Mouse (Mus musculus): ENCODE results near the gene Retreg3. TPM values are rescaled to one million over a fixed set of nuclear protein-coding genes. Genes with fewer than 3 reads are reported as not detected.

Gene Retreg3
- total RNA-seq, 4 experiments from 2014 or later = 28.8 to 30.4 (median 30.1) TPM

GRCm38 (mm10) chr11:101057860-101058259 lies 61.8 kb downstream of the Retreg3 start:
- peak; percentile 78 to 83 for DNase-seq (ENCODE audit: low spot score in 2 of 2)

- peak in 1 of 2 experiments; percentile 60 for DNase-seq (ENCODE audit: low spot score in 2 of 2)
Measured at GRCm38 (mm10) chr11:101056885-101057284, 62.8 kb downstream of the Retreg3 start.

GRCm38 (mm10) chr11:101055418-101055817 lies 64.3 kb downstream of the Retreg3 start:
- DNase-seq (ENCODE audit: low spot score in 2 of 2) = no peak

GRCm38 (mm10) chr11:101053974-101054373 lies 65.7 kb downstream of the Retreg3 start:
- no peak for DNase-seq (ENCODE audit: low spot score in 2 of 2)

GRCm38 (mm10) chr11:101052751-101053473 lies 66.8 kb downstream of the Retreg3 start:
- DNase-seq (ENCODE audit: low spot score in 2 of 2) = peak; percentile 71 to 74

GRCm38 (mm10) chr11:101051617-101052016 lies 68.1 kb downstream of the Retreg3 start:
- DNase-seq (ENCODE audit: low spot score in 2 of 2) = no peak

GRCm38 (mm10) chr11:101051051-101051493 lies 68.6 kb downstream of the Retreg3 start:
- no peak for DNase-seq (ENCODE audit: low spot score in 2 of 2)

GRCm38 (mm10) chr11:101050359-101050758 lies 69.3 kb downstream of the Retreg3 start:
- no peak for DNase-seq (ENCODE audit: low spot score in 2 of 2)

GRCm38 (mm10) chr11:101047502-101047901 lies 72.2 kb downstream of the Retreg3 start:
- no peak for DNase-seq (ENCODE audit: low spot score in 2 of 2)

- no peak for DNase-seq (ENCODE audit: low spot score in 2 of 2)
Measured at GRCm38 (mm10) chr11:101046440-101046839, 73.3 kb downstream of the Retreg3 start.

Small RNA genes within 50 kb of the gene (microRNA-seq; reads per million reads assigned to microRNA genes)
- not detected for gene Gm27626

Other genes starting within 250 kb of the Retreg3 start
- gene Stat3, start 180.4 kb downstream of the Retreg3 start, total RNA-seq (2022) = 10 to 100 TPM; 32.9 to 41.1 (median 37.5) TPM
- 100 to 1,000 TPM; 125 to 153 (median 134) TPM for gene Cavin1, start 149.0 kb downstream of the Retreg3 start, total RNA-seq (2022)
- 10 to 100 TPM; 62.0 to 79.8 (median 66.8) TPM for gene Atp6v0a1, start 110.4 kb downstream of the Retreg3 start, total RNA-seq (2022)
- 1 to 10 TPM; 2.9 to 4.8 (median 4.0) TPM for gene Naglu, start 49.9 kb downstream of the Retreg3 start, total RNA-seq (2022)
- under 1 TPM in 1 of 4 experiments, not detected in 3; 0.21 TPM for gene Hsd17b1, start 41.5 kb downstream of the Retreg3 start, total RNA-seq (2022)
- 10 to 100 TPM in 1 of 4 experiments, 1 to 10 TPM in 3; 7.2 to 11.0 (median 8.5) TPM for gene Coasy, start 37.3 kb downstream of the Retreg3 start, total RNA-seq (2022)
- 10 to 100 TPM in 2 of 4 experiments, 1 to 10 TPM in 2; 8.0 to 12.3 (median 9.4) TPM for gene Mlx, start 32.6 kb downstream of the Retreg3 start, total RNA-seq (2022)
- gene Psmc3ip, start 24.5 kb downstream of the Retreg3 start, total RNA-seq (2022) = 1 to 10 TPM; 1.3 to 1.5 (median 1.4) TPM
- 10 to 100 TPM; 23.2 to 27.9 (median 25.9) TPM for gene Tubg1, start within 50 bp of the Retreg3 start, total RNA-seq (2022)
- gene Tubg2, start 36.0 kb upstream of the Retreg3 start, total RNA-seq (2022) = 1 to 10 TPM; 2.9 to 3.6 (median 3.2) TPM
- gene Cntnap1, start 50.6 kb upstream of the Retreg3 start, total RNA-seq (2022) = 1 to 10 TPM in 1 of 4 experiments, under 1 TPM in 3; 0.67 to 1.3 (median 0.81) TPM
- 10 to 100 TPM; 25.6 to 38.5 (median 33.9) TPM for gene Plekhh3, start 51.5 kb upstream of the Retreg3 start, total RNA-seq (2022)
- not detected for gene Ccr10, start 55.5 kb upstream of the Retreg3 start, total RNA-seq (2022)
- 10 to 100 TPM; 24.3 to 31.0 (median 26.2) TPM for gene Ezh1, start 106.6 kb upstream of the Retreg3 start, total RNA-seq (2022)
- 10 to 100 TPM; 19.3 to 28.6 (median 25.4) TPM for gene Ramp2, start 126.1 kb upstream of the Retreg3 start, total RNA-seq (2022)
- 10 to 100 TPM; 44.9 to 48.1 (median 47.2) TPM for gene Vps25, start 133.8 kb upstream of the Retreg3 start, total RNA-seq (2022)
- under 1 TPM in 3 of 4 experiments, not detected in 1; 0.12 to 0.49 (median 0.32) TPM for gene Wnk4, start 140.7 kb upstream of the Retreg3 start, total RNA-seq (2022)
- under 1 TPM in 3 of 4 experiments, not detected in 1; 0.29 to 0.53 (median 0.34) TPM for gene Cntd1, start 159.1 kb upstream of the Retreg3 start, total RNA-seq (2022)
- gene Coa3, start 159.2 kb upstream of the Retreg3 start, total RNA-seq (2022) = 10 to 100 TPM; 71.9 to 80.9 (median 76.5) TPM
- gene Becn1, start 182.4 kb upstream of the Retreg3 start, total RNA-seq (2022) = 100 to 1,000 TPM in 2 of 4 experiments, 10 to 100 TPM in 2; 86.0 to 113 (median 101) TPM
- gene Psme3, start 196.3 kb upstream of the Retreg3 start, total RNA-seq (2022) = 10 to 100 TPM; 59.5 to 80.8 (median 69.4) TPM
- 1 to 10 TPM in 1 of 4 experiments, under 1 TPM in 3; 0.46 to 1.1 (median 0.59) TPM for gene Aoc2, start 205.2 kb upstream of the Retreg3 start, total RNA-seq (2022)
- gene Aoc3, start 210.7 kb upstream of the Retreg3 start, total RNA-seq (2022) = 10 to 100 TPM in 1 of 4 experiments, 1 to 10 TPM in 3; 2.0 to 11.5 (median 5.1) TPM
- gene G6pc, start 247.7 kb upstream of the Retreg3 start, total RNA-seq (2022) = under 1 TPM in 1 of 4 experiments, not detected in 3; 0.16 TPM

Data from gastrocnemius, adult 8-10 months (tissue).